Mouse (Mus musculus) gastrocnemius, adult 2 months (tissue): ENCODE data around the gene Copz1. TPM values are rescaled to one million over a fixed set of nuclear protein-coding genes. Genes with fewer than 3 reads are reported as not detected.
A peak's percentile ranks its signal among the peaks of the same experiment; 100 is the strongest.

Source experiments
- DNase-seq: peaks from one replicate; pipeline ENCODE4 v3.0.0; 2022
- H3K27ac ChIP-seq: fragments of 200-600 bp; 2 replicates; pipeline ENCODE4 v1.8.1; 2022; ENCODE audit warnings: mild to moderate bottlenecking
- H3K4me3 ChIP-seq: fragments of 200-600 bp; 2 replicates; pipeline ENCODE4 v1.8.1; 2022; ENCODE audit warnings: mild to moderate bottlenecking, moderate library complexity
- CTCF ChIP-seq: fragments of 200-600 bp; IDR thresholded peaks from 2 replicates; pipeline ENCODE4 v1.8.1; 2022; ENCODE audit warnings: antibody characterized with exemption, mild to moderate bottlenecking, moderate library complexity
- intact Hi-C: fragments of 180-260 bp; cut with DNase I; formaldehyde crosslinking; loops from one replicate; pipeline ENCODE4 v1.15.1; 2025
- total RNA-seq, 2 experiments: library from RNA; stranded (reverse); gene quantifications; 2 replicates each; pipeline ENCODE4 v1.2.3; 2021

Copz1 gene
- total RNA-seq, 2 experiments from 2014 or later: 38.5 to 41.4 TPM

GRCm38 (mm10) chr15:103308876-103309580, 36.5 kb downstream of the Copz1 start:
- intact Hi-C loops: loop anchor here (5.0 kb wide), 1 partner anchor 342 kb away; the partner anchor contains the start of genes Hoxc10 and Hoxc5
- TF ChIP-seq CTCF: no peak
- no peak overlapping the region for H3K4me3 ChIP-seq
- H3K27ac ChIP-seq: no peak overlapping the region
- DNase-seq: no peak

GRCm38 (mm10) chr15:103310365-103310910, 37.9 kb downstream of the Copz1 start, which contains the start of gene Gpr84:
Gene Gpr84, minus strand, starts transcription at chr15:103310612.
- H3K27ac ChIP-seq: no peak within 1 kb of the TSS
- DNase-seq: no peak
- intact Hi-C loops: loop anchor here (10.0 kb wide), 1 partner anchor 556 kb away; no protein-coding TSS in a partner anchor
- TF ChIP-seq CTCF: no peak
- H3K4me3 ChIP-seq: no peak within 1 kb of the TSS

GRCm38 (mm10) chr15:103313495-103314095, 41.1 kb downstream of the Copz1 start:
- peak overlapping the region; percentile 40 for H3K27ac ChIP-seq
- peak overlapping the region; percentile 67 for H3K4me3 ChIP-seq
- DNase-seq: peak; percentile 40
- peak; percentile 85 for TF ChIP-seq CTCF
- intact Hi-C loops: loop anchor here (10.0 kb wide), 1 partner anchor 559 kb away; no protein-coding TSS in a partner anchor

- intact Hi-C loops: loop anchor here (10.0 kb wide), 1 partner anchor 559 kb away; no protein-coding TSS in a partner anchor
Observed at GRCm38 (mm10) chr15:103314181-103314580, 41.7 kb downstream of the Copz1 start.

GRCm38 (mm10) chr15:103315011-103315502, 42.5 kb downstream of the Copz1 start:
- Histone ChIP-seq H3K27ac (peak overlapping the region; percentile 78), H3K4me3 (peak overlapping the region; percentile 67)
- intact Hi-C loops: loop anchor here (10.0 kb wide), 1 partner anchor 560 kb away; no protein-coding TSS in a partner anchor
- peak; percentile 94 for TF ChIP-seq CTCF
- DNase-seq: peak; percentile 89

More at GRCm38 (mm10) chr15:103314181-103314580, 41.7 kb downstream of the Copz1 start:
- TF ChIP-seq CTCF: no peak
- DNase-seq: no peak
- Histone ChIP-seq H3K4me3 (peak overlapping the region; percentile 67), H3K27ac (peak overlapping the region; percentile 78; the same call in 1 of the 2 replicates)

GRCm38 (mm10) chr15:103315979-103316776, 43.7 kb downstream of the Copz1 start:
- intact Hi-C loops: loop anchor here (10.0 kb wide), 1 partner anchor 561 kb away; no protein-coding TSS in a partner anchor
- TF ChIP-seq CTCF: no peak
- DNase-seq: peak; percentile 86
- Histone ChIP-seq H3K27ac (peak overlapping the region; percentile 78), H3K4me3 (peak overlapping the region; percentile 67)

GRCm38 (mm10) chr15:103317120-103317519, 44.6 kb downstream of the Copz1 start:
- no peak for DNase-seq
- H3K4me3 ChIP-seq: no peak overlapping the region
- TF ChIP-seq CTCF: no peak
- peak overlapping the region; percentile 82 for H3K27ac ChIP-seq
- intact Hi-C loops: loop anchor here (10.0 kb wide), 1 partner anchor 562 kb away; no protein-coding TSS in a partner anchor

- no peak for TF ChIP-seq CTCF
- Histone ChIP-seq H3K4me3 (peak overlapping the region; percentile 46), H3K27ac (peak overlapping the region; percentile 82)
- DNase-seq: no peak
- intact Hi-C loops: loop anchor here (10.0 kb wide), 1 partner anchor 563 kb away; no protein-coding TSS in a partner anchor
Observed at GRCm38 (mm10) chr15:103317731-103318130, 45.2 kb downstream of the Copz1 start.

- intact Hi-C loops: loop anchor here (10.0 kb wide), 1 partner anchor 564 kb away; no protein-coding TSS in a partner anchor
- Histone ChIP-seq H3K27ac (peak overlapping the region; percentile 82), H3K4me3 (peak overlapping the region; percentile 46)
- TF ChIP-seq CTCF: no peak
- peak; percentile 60 for DNase-seq
Observed at GRCm38 (mm10) chr15:103318201-103318816, 45.8 kb downstream of the Copz1 start.

GRCm38 (mm10) chr15:103321076-103321475, 48.6 kb downstream of the Copz1 start:
- peak overlapping the region; percentile 88 for H3K4me3 ChIP-seq
- peak; percentile 49 for TF ChIP-seq CTCF
- intact Hi-C loops: no loop called here
- H3K27ac ChIP-seq: peak overlapping the region; percentile 83
- DNase-seq: peak; percentile 56

GRCm38 (mm10) chr15:103322396-103322795, 49.9 kb downstream of the Copz1 start:
- Histone ChIP-seq H3K27ac (peak overlapping the region; percentile 83), H3K4me3 (peak overlapping the region; percentile 88)
- intact Hi-C loops: no loop called here
- no peak for DNase-seq
- no peak for TF ChIP-seq CTCF
